Mouse (Mus musculus) midbrain, postnatal 0 days (tissue): Measurements from ENCODE around the gene Crcp. TPM values are rescaled to one million over a fixed set of nuclear protein-coding genes. Genes with fewer than 3 reads are reported as not detected.
"Not testable (repeated sequence)": the region's sequence is repeated elsewhere in the genome, so short reads cannot be mapped to it uniquely, and the experiment has no call there.

Experiments
- ATAC-seq: fragments of 200-750 bp; cut with Nextera tagmentation; 2 replicates; pipeline ENCODE4 v1.8.0; 2017; ENCODE audit warnings: moderate number of reproducible peaks, mild to moderate bottlenecking, moderate TSS enrichment, moderate library complexity; ENCODE audit not compliant: low FRiP score
- DNase-seq: peaks from one replicate; pipeline ENCODE4 v3.0.0-alpha.2; 2015; ENCODE audit warnings: low spot score
- H3K27ac ChIP-seq: fragments of 300-500 bp; sonication (generic); 2 replicates; pipeline ENCODE4 v1.5.1; 2014; ENCODE audit warnings: low read depth, mild to moderate bottlenecking, low read length, mixed read lengths
- H3K27me3 ChIP-seq: fragments of 300-500 bp; sonication (generic); 2 replicates; pipeline ENCODE4 v1.6.1; 2014; ENCODE audit warnings: low read length, control low read depth, mixed read lengths; ENCODE audit not compliant: insufficient read depth
- H3K36me3 ChIP-seq: fragments of 300-500 bp; sonication (generic); 2 replicates; pipeline ENCODE4 v1.6.1; 2014; ENCODE audit warnings: low read length, control low read depth, mixed read lengths; ENCODE audit not compliant: insufficient read depth
- H3K4me1 ChIP-seq: fragments of 300-500 bp; sonication (generic); 2 replicates; pipeline ENCODE4 v1.6.1; 2014; ENCODE audit warnings: mild to moderate bottlenecking, control low read depth, antibody characterized with exemption, low read length, mixed read lengths; ENCODE audit not compliant: insufficient read depth
- H3K4me2 ChIP-seq: fragments of 300-500 bp; sonication (generic); 2 replicates; pipeline ENCODE4 v1.6.1; 2014; ENCODE audit warnings: low read depth, mild to moderate bottlenecking, low read length, mixed read lengths; ENCODE audit not compliant: poor library complexity, severe bottlenecking
- H3K4me3 ChIP-seq: fragments of 300-500 bp; sonication (generic); 2 replicates; pipeline ENCODE4 v1.5.1; 2014; ENCODE audit warnings: low read depth, mild to moderate bottlenecking, low read length, moderate library complexity
- H3K9ac ChIP-seq: fragments of 300-500 bp; sonication (generic); replicated peaks from 2 replicates; pipeline ENCODE4 v1.6.1; 2014; ENCODE audit warnings: mild to moderate bottlenecking, low read length, moderate library complexity, mixed read lengths; ENCODE audit not compliant: poor library complexity, severe bottlenecking
- H3K9me3 ChIP-seq: fragments of 300-500 bp; sonication (generic); 2 replicates; pipeline ENCODE4 v1.6.1; 2016; ENCODE audit warnings: low read length, control low read depth
- CTCF ChIP-seq: IDR thresholded peaks from 2 replicates; pipeline ENCODE4 v1.5.1; 2016; ENCODE audit warnings: antibody characterized with exemption, mild to moderate bottlenecking
- WGBS: fragments of 180-500 bp; shearing (Covaris S2); extraction: QIAGEN DNeasy Blood & Tissue Kit; methylation state at CpG from one replicate; pipeline ENCODE4 v1.1.7; 2014; 5-methylcytosine and 5-hydroxymethylcytosine counted together
- polyA plus RNA-seq: library from polyadenylated mRNA; unstranded; fragments of >200 nt; fragmentation: Nextera tagmentation; extraction: Ambion mirVana; gene quantifications from 2 replicates; pipeline ENCODE4 v1.2.1, GENCODE M21; 2015
- total RNA-seq: library from RNA; depleted of rRNA; stranded (reverse); fragments of >200 nt; gene quantifications from 2 replicates; pipeline ENCODE4 v1.2.3, GENCODE M21; 2014

Crcp gene
- total and polyA plus RNA-seq, 2 experiments from 2014 or later, result 63.3 to 86.8 TPM

GRCm38 (mm10) chr5:130027696-130028095, 1.4 kb upstream of the Crcp start:
- H3K9ac ChIP-seq, result no peak overlapping the region
- H3K4me2 ChIP-seq, result no peak overlapping the region
- WGBS, result 80% methylated on average over 7 of the region's 7 CpGs
- no peak for DNase-seq
- no peak overlapping the region for H3K4me3 ChIP-seq
- H3K36me3 ChIP-seq, result no peaks in the 10 kb centered on the region
- no peak for ATAC-seq
- H3K4me1 ChIP-seq, result no peaks in the 10 kb centered on the region; the same call in 1 of the 2 replicates
- H3K27ac ChIP-seq, result no peak overlapping the region
- TF ChIP-seq CTCF, result no peak
- no peaks in the 10 kb centered on the region for H3K27me3 ChIP-seq
- no peaks in the 10 kb centered on the region for H3K9me3 ChIP-seq

GRCm38 (mm10) chr5:130031410-130032390, 2.6 kb downstream of the Crcp start:
- H3K27me3 ChIP-seq, result no peaks in the 10 kb centered on the region
- no peak overlapping the region for H3K9ac ChIP-seq
- no peaks in the 10 kb centered on the region for H3K9me3 ChIP-seq
- ATAC-seq, result no peak
- no peak overlapping the region for H3K27ac ChIP-seq
- TF ChIP-seq CTCF, result no peak
- H3K4me2 ChIP-seq, result no peak overlapping the region
- DNase-seq, result no peak
- 92% methylated on average over 19 of the region's 19 CpGs for WGBS
- H3K4me1 ChIP-seq, result no peaks in the 10 kb centered on the region; the same call in 1 of the 2 replicates
- no peak overlapping the region for H3K4me3 ChIP-seq
- peaks cover 6% of the 10 kb centered on the region; the same call in 1 of the 2 replicates for H3K36me3 ChIP-seq

GRCm38 (mm10) chr5:130033869-130034268, 4.8 kb downstream of the Crcp start:
- DNase-seq, result no peak
- H3K4me3 ChIP-seq, result no peak overlapping the region
- no peaks in the 10 kb centered on the region for H3K9me3 ChIP-seq
- no peak overlapping the region for H3K27ac ChIP-seq
- no peaks in the 10 kb centered on the region; the same call in 1 of the 2 replicates for H3K4me1 ChIP-seq
- peaks cover 17% of the 10 kb centered on the region for H3K36me3 ChIP-seq
- no peak for ATAC-seq
- no peak for TF ChIP-seq CTCF
- H3K27me3 ChIP-seq, result no peaks in the 10 kb centered on the region
- H3K4me2 ChIP-seq, result no peak overlapping the region
- no peak overlapping the region for H3K9ac ChIP-seq
- WGBS, result 93% methylated on average over 2 of the region's 2 CpGs

GRCm38 (mm10) chr5:130036300-130036699, 7.2 kb downstream of the Crcp start:
- not testable (repeated sequence) for H3K9me3 ChIP-seq, H3K4me3 ChIP-seq, H3K27me3 ChIP-seq, ATAC-seq, H3K9ac ChIP-seq, H3K27ac ChIP-seq, H3K4me1 ChIP-seq, H3K4me2 ChIP-seq, DNase-seq
- WGBS, result 55% methylated on average over 2 of the region's 2 CpGs
- peaks cover 33% of the 10 kb centered on the region for H3K36me3 ChIP-seq
- peak; percentile 52 for TF ChIP-seq CTCF

- Histone ChIP-seq H3K4me2 (no peak overlapping the region), H3K9ac (no peak overlapping the region), H3K27me3 (no peaks in the 10 kb centered on the region), H3K9me3 (no peaks in the 10 kb centered on the region), H3K4me1 (no peaks in the 10 kb centered on the region), H3K4me3 (no peak overlapping the region), H3K36me3 (peaks cover 47% of the 10 kb centered on the region), H3K27ac (no peak overlapping the region)
- TF ChIP-seq CTCF, result peak; percentile 73
- WGBS, result 65% methylated on average over 19 of the region's 19 CpGs
- ATAC-seq (no peak), DNase-seq (peak; percentile 60)
Observed at GRCm38 (mm10) chr5:130037752-130038455, 8.8 kb downstream of the Crcp start.
